Mouse (Mus musculus) heart, embryonic 10.5 days (tissue): ENCODE data around the gene Kif12. TPM values are rescaled to one million over a fixed set of nuclear protein-coding genes. Genes with fewer than 3 reads are reported as not detected.

Experiments
- DNase-seq: peaks from one replicate; pipeline ENCODE4 v3.0.0-alpha.2; 2017; ENCODE audit warnings: low spot score
- H3K27ac ChIP-seq: fragments of 300-500 bp; sonication (generic); 2 replicates; pipeline ENCODE4 v1.5.1; 2016; ENCODE audit warnings: mild to moderate bottlenecking
- H3K27me3 ChIP-seq: fragments of 300-500 bp; sonication (generic); 2 replicates; pipeline ENCODE4 v1.6.1; 2016; ENCODE audit warnings: mild to moderate bottlenecking; ENCODE audit not compliant: poor library complexity, insufficient read depth, severe bottlenecking
- H3K36me3 ChIP-seq: fragments of 300-500 bp; sonication (generic); 2 replicates; pipeline ENCODE4 v1.6.1; 2016; ENCODE audit warnings: mild to moderate bottlenecking, moderate library complexity
- H3K4me1 ChIP-seq: fragments of 300-500 bp; sonication (generic); 2 replicates; pipeline ENCODE4 v1.6.1; 2016; ENCODE audit warnings: mild to moderate bottlenecking
- H3K4me3 ChIP-seq: fragments of 300-500 bp; sonication (generic); 2 replicates; pipeline ENCODE4 v1.5.1; 2016; ENCODE audit warnings: mild to moderate bottlenecking, moderate library complexity
- H3K9me3 ChIP-seq: fragments of 300-500 bp; sonication (generic); 2 replicates; pipeline ENCODE4 v1.6.1; 2016; ENCODE audit warnings: mild to moderate bottlenecking, moderate library complexity
- WGBS: fragments of 180-500 bp; shearing (Covaris S2); methylation state at CpG from one replicate; pipeline ENCODE4 v1.1.7; 2016; 5-methylcytosine and 5-hydroxymethylcytosine counted together
- polyA plus RNA-seq: library from polyadenylated mRNA; unstranded; fragments of >200 nt; fragmentation: Nextera tagmentation; extraction: Ambion mirVana; gene quantifications from 2 replicates; pipeline ENCODE4 v1.2.1, GENCODE M21; 2016

Gene Kif12
- 0.12 and 3.4 TPM in 2 replicates for polyA plus RNA-seq

DNA sequence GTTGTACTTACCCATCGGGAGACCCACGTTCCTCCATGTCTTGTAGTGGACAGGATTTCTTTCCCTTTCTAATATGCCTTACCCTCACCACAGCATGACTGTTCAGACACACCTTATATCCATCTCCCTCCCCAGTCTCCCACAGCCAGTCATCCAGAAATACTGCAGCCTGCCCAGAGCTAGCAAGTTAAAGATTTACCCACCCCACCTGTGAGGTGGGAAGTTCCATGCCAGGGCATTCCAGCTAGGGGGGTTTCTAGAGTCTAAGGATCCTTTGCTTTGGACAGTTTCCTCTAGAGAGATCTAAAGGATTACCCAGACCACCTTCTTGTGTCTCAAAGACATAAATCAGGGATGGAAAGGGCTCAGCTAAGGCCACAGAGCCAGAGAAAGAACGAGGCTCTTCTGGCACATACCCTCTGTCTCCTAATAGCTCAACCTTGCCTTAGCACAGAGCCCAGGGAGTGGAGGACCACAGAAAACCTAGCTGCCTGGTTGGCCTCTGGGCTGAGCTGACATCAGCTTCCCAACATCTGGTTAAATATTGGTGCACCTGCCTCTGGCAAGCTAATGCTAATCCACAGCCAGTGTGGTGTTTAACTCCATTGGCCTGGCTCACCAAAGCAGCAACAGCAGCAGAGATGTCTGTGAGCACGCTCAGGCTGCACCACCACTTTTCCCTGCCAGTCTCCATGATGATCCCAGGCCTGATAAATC is at the start of gene Kif12:
TSS of gene Kif12 (minus strand) at position 163 of the 717 bp plus-strand sequence.
- Histone ChIP-seq H3K36me3 (no peaks in the 10 kb centered on the region), H3K4me1 (no peaks in the 10 kb centered on the region), H3K27me3 (peaks cover 68% of the 10 kb centered on the region), H3K4me3 (no peak within 1 kb of the TSS; the same call in 1 of the 2 replicates), H3K9me3 (no peaks in the 10 kb centered on the region), H3K27ac (no peak within 1 kb of the TSS)
- DNase-seq, result no peak
- WGBS, result 67% methylated on average over 4 of the region's 4 CpGs

- WGBS, result 84% methylated on average over 15 of the region's 15 CpGs
Measured at GRCm38 (mm10) chr4:63221096-63221958, 49.4 kb upstream of the Kif12 start.

DNA sequence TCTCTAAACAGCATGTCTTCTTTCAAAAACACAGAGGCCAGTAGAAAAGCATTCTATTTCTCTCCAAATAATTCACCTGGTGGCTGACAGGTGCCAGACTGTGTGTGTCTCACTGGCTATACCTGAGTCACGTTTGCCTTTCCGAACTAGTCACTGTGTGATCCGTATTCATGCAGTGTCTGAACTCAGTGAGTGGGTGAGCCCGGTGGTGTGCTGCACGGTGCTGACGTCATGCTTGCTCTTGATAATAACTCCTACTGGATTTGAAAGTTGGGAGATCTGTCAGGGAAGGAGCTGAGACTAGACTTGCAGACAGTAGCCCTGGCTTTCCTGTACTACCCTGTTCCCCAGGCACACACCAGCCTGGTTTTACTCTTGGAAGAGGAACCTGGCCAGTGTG is 47.7 kb upstream of the Kif12 start:
- H3K4me3 ChIP-seq, result no peak overlapping the region
- H3K27me3 ChIP-seq, result peaks cover 52% of the 10 kb centered on the region
- H3K27ac ChIP-seq, result no peak overlapping the region
- WGBS, result 69% methylated on average over 6 of the region's 6 CpGs
- no peak for DNase-seq
- peaks cover 26% of the 10 kb centered on the region for H3K4me1 ChIP-seq
- H3K9me3 ChIP-seq, result no peaks in the 10 kb centered on the region
- H3K36me3 ChIP-seq, result peaks cover 6% of the 10 kb centered on the region

More at GRCm38 (mm10) chr4:63221096-63221958, 49.4 kb upstream of the Kif12 start:
- DNase-seq, result no peak
- H3K27me3 ChIP-seq, result peaks cover 52% of the 10 kb centered on the region; the same call in 1 of the 2 replicates
- no peak overlapping the region for H3K27ac ChIP-seq
- H3K4me3 ChIP-seq, result no peak overlapping the region
- H3K4me1 ChIP-seq, result peaks cover 14% of the 10 kb centered on the region
- peaks cover 6% of the 10 kb centered on the region for H3K36me3 ChIP-seq
- H3K9me3 ChIP-seq, result no peaks in the 10 kb centered on the region

- H3K4me1 ChIP-seq, result peaks cover 28% of the 10 kb centered on the region
- no peak overlapping the region for H3K4me3 ChIP-seq
- H3K9me3 ChIP-seq, result no peaks in the 10 kb centered on the region
- H3K27ac ChIP-seq, result no peak overlapping the region
- DNase-seq, result no peak
- 85% methylated on average over 3 of the region's 3 CpGs for WGBS
- H3K36me3 ChIP-seq, result peaks cover 1% of the 10 kb centered on the region; the same call in 1 of the 2 replicates
- peaks cover 52% of the 10 kb centered on the region for H3K27me3 ChIP-seq
Measured at GRCm38 (mm10) chr4:63219059-63219458, 47.1 kb upstream of the Kif12 start.

DNA sequence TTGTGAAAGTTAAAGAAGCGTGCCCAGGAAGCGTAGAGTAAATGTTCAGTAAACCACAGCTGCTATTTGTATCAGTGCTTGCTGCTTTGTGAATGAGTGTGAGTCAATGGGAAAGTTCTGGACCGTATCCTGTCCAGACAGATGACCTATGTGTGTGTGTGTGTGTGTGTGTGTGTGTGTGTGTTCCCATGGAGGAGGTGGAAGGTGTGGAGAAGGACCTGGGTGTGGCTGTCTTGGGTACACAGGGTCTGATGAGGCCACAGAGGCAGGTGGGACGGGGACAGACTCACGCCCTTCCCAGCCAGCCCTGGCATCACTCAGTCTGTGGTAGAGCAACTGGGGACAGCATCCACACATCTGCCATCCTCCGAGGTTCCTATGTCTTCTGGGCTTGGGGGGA is 45.6 kb upstream of the Kif12 start:
- H3K4me3 ChIP-seq, result no peak overlapping the region
- DNase-seq, result no peak
- no peaks in the 10 kb centered on the region for H3K36me3 ChIP-seq
- H3K9me3 ChIP-seq, result no peaks in the 10 kb centered on the region
- peaks cover 33% of the 10 kb centered on the region for H3K4me1 ChIP-seq
- H3K27me3 ChIP-seq, result peaks cover 64% of the 10 kb centered on the region
- no peak overlapping the region for H3K27ac ChIP-seq
- WGBS, result 87% methylated on average over 6 of the region's 6 CpGs

- peak overlapping the region; percentile 84 for H3K4me3 ChIP-seq
- no peaks in the 10 kb centered on the region for H3K9me3 ChIP-seq
- peak overlapping the region; percentile 86; the same call in 1 of the 2 replicates for H3K27ac ChIP-seq
- H3K36me3 ChIP-seq, result no peaks in the 10 kb centered on the region
- H3K27me3 ChIP-seq, result peaks cover 69% of the 10 kb centered on the region
- 30% methylated on average over 9 of the region's 9 CpGs for WGBS
- H3K4me1 ChIP-seq, result peaks cover 33% of the 10 kb centered on the region
- DNase-seq, result no peak
Measured at GRCm38 (mm10) chr4:63216566-63216965, 44.6 kb upstream of the Kif12 start.

DNA sequence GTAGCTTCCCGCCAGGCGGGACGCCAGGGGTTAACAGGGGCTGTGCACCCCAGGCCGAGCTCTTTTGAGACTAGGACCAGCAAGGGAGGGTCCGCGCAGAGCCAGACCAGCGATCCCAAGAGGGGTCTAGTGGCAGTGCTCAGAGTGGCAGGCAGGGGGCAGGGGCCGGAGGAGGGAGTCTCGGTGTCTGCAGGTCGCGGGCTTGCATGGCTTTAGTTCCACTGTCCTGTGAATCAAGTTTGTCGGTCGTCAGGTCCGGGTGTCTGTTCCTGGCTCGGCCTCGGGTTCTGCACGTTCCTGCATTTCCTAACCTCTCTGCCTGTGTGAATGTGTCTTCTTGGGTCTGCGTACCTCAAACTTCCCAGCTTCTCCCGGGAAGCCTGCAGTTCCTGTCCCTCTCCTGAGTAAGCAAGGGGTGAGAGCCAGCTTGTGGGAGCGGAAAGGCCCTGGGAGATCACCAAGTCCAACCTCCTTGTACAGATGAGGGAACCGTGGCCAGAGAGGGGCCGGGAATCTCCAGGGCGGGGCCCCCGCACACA is 44.1 kb upstream of the Kif12 start:
- Histone ChIP-seq H3K9me3 (no peaks in the 10 kb centered on the region), H3K27me3 (peaks cover 67% of the 10 kb centered on the region), H3K4me3 (peak overlapping the region; percentile 84), H3K36me3 (no peaks in the 10 kb centered on the region), H3K4me1 (peaks cover 33% of the 10 kb centered on the region), H3K27ac (peak overlapping the region; percentile 86)
- 2% methylated on average over 24 of the region's 24 CpGs for WGBS
- DNase-seq, result peak; percentile 90

DNA sequence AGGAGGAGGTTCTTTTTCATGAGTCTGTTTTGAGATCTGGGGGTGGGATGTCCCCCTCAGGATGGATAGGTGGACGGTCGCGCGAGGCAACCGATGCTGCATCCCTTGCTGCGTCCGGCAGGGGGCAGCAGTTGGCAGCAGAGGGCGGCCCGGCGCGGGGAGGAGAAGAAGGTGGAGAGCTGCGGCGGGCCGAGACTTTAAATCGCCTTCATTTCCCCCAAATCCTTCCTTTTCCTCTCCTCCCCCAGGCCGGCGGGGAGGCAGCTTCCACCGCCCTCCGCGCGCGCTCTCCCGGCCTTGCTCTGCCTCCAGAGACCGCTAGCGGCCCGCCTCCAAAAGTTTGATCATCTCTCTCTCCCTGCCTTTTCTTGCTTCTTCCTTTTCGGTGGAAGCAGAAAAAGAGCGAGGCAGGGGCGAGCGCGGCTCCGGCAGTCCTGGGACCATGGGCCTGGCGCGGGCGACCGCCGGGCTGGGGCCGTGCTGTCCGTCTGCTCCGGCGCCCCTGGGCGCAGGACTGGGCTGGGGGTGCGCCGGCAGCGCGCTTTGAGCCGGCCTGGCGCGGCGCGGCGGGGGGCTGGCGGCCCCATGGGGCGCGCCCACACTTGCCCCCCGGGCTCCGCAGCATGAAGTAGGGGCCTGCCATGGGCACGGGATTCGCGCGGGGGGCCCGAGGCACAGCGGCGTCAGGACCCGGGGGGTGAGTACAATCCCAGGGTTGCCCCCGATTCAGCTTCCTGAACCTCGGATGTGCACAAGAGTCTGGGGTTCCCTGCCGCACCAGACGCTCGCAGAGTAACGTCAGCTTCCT is 43.5 kb upstream of the Kif12 start:
- no peaks in the 10 kb centered on the region for H3K9me3 ChIP-seq
- H3K27ac ChIP-seq, result peak overlapping the region; percentile 86
- H3K4me3 ChIP-seq, result peak overlapping the region; percentile 84
- WGBS, result under 1% methylated on average over 63 of the region's 71 CpGs
- peaks cover 67% of the 10 kb centered on the region for H3K27me3 ChIP-seq
- DNase-seq, result peak; percentile 88
- no peaks in the 10 kb centered on the region for H3K36me3 ChIP-seq
- H3K4me1 ChIP-seq, result peaks cover 33% of the 10 kb centered on the region

GRCm38 (mm10) chr4:63213907-63214621 is 42.1 kb upstream of the Kif12 start, which contains the start of gene Col27a1:
TSS of gene Col27a1 (plus strand) at chr4:63214004.
- under 1% methylated on average over 61 of the region's 61 CpGs for WGBS
- peak; percentile 77 for DNase-seq
- H3K36me3 ChIP-seq, result no peaks in the 10 kb centered on the region
- peak within 1 kb of the TSS; percentile 84 for H3K4me3 ChIP-seq
- peak within 1 kb of the TSS; percentile 85 for H3K27ac ChIP-seq
- H3K4me1 ChIP-seq, result peaks cover 33% of the 10 kb centered on the region
- H3K27me3 ChIP-seq, result peaks cover 62% of the 10 kb centered on the region
- H3K9me3 ChIP-seq, result no peaks in the 10 kb centered on the region

GRCm38 (mm10) chr4:63205583-63205982 is 33.7 kb upstream of the Kif12 start:
- DNase-seq, result no peak
- H3K9me3 ChIP-seq, result no peaks in the 10 kb centered on the region
- 71% methylated on average over 7 of the region's 7 CpGs for WGBS
- H3K4me1 ChIP-seq, result peaks cover 28% of the 10 kb centered on the region
- no peaks in the 10 kb centered on the region for H3K27me3 ChIP-seq
- no peaks in the 10 kb centered on the region for H3K36me3 ChIP-seq
- 0 out of 2 replicates have a peak overlapping the region, but pooled peaks have one; percentile 8 for H3K27ac ChIP-seq
- H3K4me3 ChIP-seq, result no peak overlapping the region

- Histone ChIP-seq H3K9me3 (no peaks in the 10 kb centered on the region), H3K4me3 (no peak overlapping the region), H3K36me3 (no peaks in the 10 kb centered on the region), H3K27me3 (no peaks in the 10 kb centered on the region), H3K4me1 (peaks cover 28% of the 10 kb centered on the region), H3K27ac (no peak overlapping the region)
- WGBS, result 85% methylated on average over 7 of the region's 7 CpGs
- DNase-seq, result no peak
Measured at GRCm38 (mm10) chr4:63203874-63204273, 31.9 kb upstream of the Kif12 start.

DNA sequence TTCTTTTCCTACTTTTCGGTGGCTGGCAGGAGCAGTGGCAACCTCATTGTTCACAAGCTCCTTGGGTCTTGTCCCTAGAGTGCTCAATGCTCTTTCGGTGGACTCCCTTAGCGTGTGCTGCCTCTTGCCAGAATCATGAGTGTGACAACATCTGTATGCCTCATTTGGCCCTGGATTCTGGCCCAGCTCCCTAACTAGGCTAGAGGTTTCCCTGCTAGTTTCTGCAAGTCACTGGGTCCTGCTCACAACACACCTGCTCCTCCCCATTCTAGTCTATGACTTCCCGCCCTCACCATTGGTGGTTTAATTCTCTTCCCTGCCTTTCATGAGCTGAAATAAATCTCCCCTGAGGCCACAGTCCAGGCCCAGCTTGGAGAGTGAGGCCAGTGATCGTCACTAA is 27.4 kb upstream of the Kif12 start:
- Histone ChIP-seq H3K9me3 (no peaks in the 10 kb centered on the region), H3K4me3 (no peak overlapping the region), H3K27ac (no peak overlapping the region), H3K4me1 (no peaks in the 10 kb centered on the region), H3K36me3 (no peaks in the 10 kb centered on the region), H3K27me3 (no peaks in the 10 kb centered on the region)
- DNase-seq, result no peak
- WGBS, result 81% methylated on average over 5 of the region's 5 CpGs
